Mouse (Mus musculus) MEL (cell line): ENCODE results near the gene Cntnap1. TPM values are rescaled to one million over a fixed set of nuclear protein-coding genes. Genes with fewer than 3 reads are reported as not detected.

ENCODE experiments used
- DNase-seq: peaks from one replicate; pipeline ENCODE4 v3.0.0; 2011; ENCODE audit warnings: low read depth, low spot score
- H3K27ac ChIP-seq: 2 replicates; pipeline ENCODE4 v1.5.1; 2012; ENCODE audit warnings: low read depth, mild to moderate bottlenecking, control low read depth, low read length, moderate library complexity; ENCODE audit not compliant: control insufficient read depth
- H3K27me3 ChIP-seq, 2 experiments: fragments of 150-350 bp in 1 of 2; sonication (generic) in 1 of 2; 2 replicates each; pipeline ENCODE4 v1.6.1; 2012; ENCODE audit warnings: low read length in 2 of 2, mild to moderate bottlenecking in 2 of 2, improper control_type of control experiment in 1 of 2, moderate library complexity in 1 of 2; ENCODE audit not compliant: insufficient read depth in 2 of 2, control insufficient read depth in 1 of 2
- H3K36me3 ChIP-seq, 2 experiments: 2 replicates each; pipeline ENCODE4 v1.6.1; 2012 to 2014; ENCODE audit warnings: low read length in 2 of 2, improper control_type of control experiment in 1 of 2, inconsistent platforms in 1 of 2, mild to moderate bottlenecking in 1 of 2; ENCODE audit not compliant: insufficient read depth in 2 of 2, control insufficient read depth in 1 of 2
- H3K4me1 ChIP-seq, 2 experiments: fragments of 150-350 bp in 1 of 2; sonication (generic) in 1 of 2; 2 replicates each; pipeline ENCODE4 v1.6.1; 2012; ENCODE audit warnings: low read length in 2 of 2, improper control_type of control experiment in 1 of 2, mild to moderate bottlenecking in 1 of 2; ENCODE audit not compliant: insufficient read depth in 2 of 2, control insufficient read depth in 1 of 2
- H3K4me3 ChIP-seq, 2 experiments: fragments of 150-350 bp in 1 of 2; sonication (generic) in 1 of 2; 2 replicates each; pipeline ENCODE4 v1.5.1; 2012; ENCODE audit warnings: low read depth in 2 of 2, low read length in 2 of 2, mild to moderate bottlenecking in 2 of 2, moderate library complexity in 2 of 2, control low read depth in 1 of 2, improper control_type of control experiment in 1 of 2; ENCODE audit not compliant: control insufficient read depth in 1 of 2, insufficient read depth in 1 of 2
- H3K79me2 ChIP-seq: 2 replicates; pipeline ENCODE4 v1.6.1; 2012; ENCODE audit warnings: mild to moderate bottlenecking, low read length, moderate library complexity; ENCODE audit not compliant: control insufficient read depth, poor library complexity, insufficient read depth
- H3K9ac ChIP-seq: 2 replicates; pipeline ENCODE4 v1.6.1; 2012; ENCODE audit warnings: low read depth, mild to moderate bottlenecking, control low read depth, low read length, moderate library complexity; ENCODE audit not compliant: control insufficient read depth, poor library complexity, severe bottlenecking
- H3K9me3 ChIP-seq: fragments of 150-350 bp; sonication (generic); replicated peaks from 2 replicates; pipeline ENCODE4 v1.6.1; 2012; ENCODE audit warnings: mild to moderate bottlenecking, low read length, improper control_type of control experiment, moderate library complexity; ENCODE audit not compliant: insufficient read depth
- CHD1 ChIP-seq: IDR thresholded peaks from 2 replicates; pipeline ENCODE4 v1.6.1; 2012; ENCODE audit warnings: low read depth, mild to moderate bottlenecking, inconsistent platforms, low read length, improper control_type of control experiment
- E2F4 ChIP-seq: IDR thresholded peaks from 2 replicates; pipeline ENCODE4 v1.6.1; 2011; ENCODE audit warnings: low read depth, low read length, improper control_type of control experiment, borderline replicate concordance
- EP300 ChIP-seq, 2 experiments: IDR thresholded peaks; 2 replicates each; pipeline ENCODE4 v1.6.1; 2011; ENCODE audit warnings: improper control_type of control experiment in 2 of 2, low read length in 2 of 2, low read depth in 1 of 2, mild to moderate bottlenecking in 1 of 2
- ETS1 ChIP-seq: IDR thresholded peaks from 2 replicates; pipeline ENCODE4 v1.6.1; 2012; ENCODE audit warnings: low read depth, mild to moderate bottlenecking, inconsistent platforms, low read length, improper control_type of control experiment, moderate library complexity
- GATA1 ChIP-seq: IDR thresholded peaks from 2 replicates; pipeline ENCODE4 v1.6.1; 2011; ENCODE audit warnings: low read depth, low read length, improper control_type of control experiment
- MAZ ChIP-seq: IDR thresholded peaks from 2 replicates; pipeline ENCODE4 v1.6.1; 2012; ENCODE audit warnings: low read depth, mild to moderate bottlenecking, inconsistent platforms, low read length, improper control_type of control experiment
- MXI1 ChIP-seq: IDR thresholded peaks from 2 replicates; pipeline ENCODE4 v1.6.1; 2011; ENCODE audit warnings: mild to moderate bottlenecking, low read depth, low read length, improper control_type of control experiment
- MYC ChIP-seq: IDR thresholded peaks from 2 replicates; pipeline ENCODE4 v1.6.1; 2011; ENCODE audit warnings: low read depth, mild to moderate bottlenecking, low read length, improper control_type of control experiment, moderate library complexity
- NELFE ChIP-seq: IDR thresholded peaks from 2 replicates; pipeline ENCODE4 v1.6.1; 2011; ENCODE audit warnings: low read depth, low read length, improper control_type of control experiment
- POLR2AphosphoS2 ChIP-seq: IDR thresholded peaks from 2 replicates; pipeline ENCODE4 v1.6.1; 2011; ENCODE audit warnings: low read length, improper control_type of control experiment
- RAD21 ChIP-seq: IDR thresholded peaks from 2 replicates; pipeline ENCODE4 v1.6.1; 2011; ENCODE audit warnings: mild to moderate bottlenecking, low read depth, low read length, improper control_type of control experiment
- RCOR1 ChIP-seq: IDR thresholded peaks from 2 replicates; pipeline ENCODE4 v1.6.1; 2012; ENCODE audit warnings: low read depth, mild to moderate bottlenecking, inconsistent platforms, low read length, improper control_type of control experiment
- UBTF ChIP-seq: IDR thresholded peaks from 2 replicates; pipeline ENCODE4 v1.6.1; 2012; ENCODE audit warnings: low read depth, mild to moderate bottlenecking, inconsistent platforms, low read length, improper control_type of control experiment, moderate library complexity, borderline replicate concordance; ENCODE audit not compliant: insufficient read depth
- USF1 ChIP-seq: IDR thresholded peaks from 2 replicates; pipeline ENCODE4 v1.6.1; 2014; ENCODE audit warnings: low read depth, mild to moderate bottlenecking, inconsistent platforms, low read length, improper control_type of control experiment, moderate library complexity
- USF2 ChIP-seq, 2 experiments: IDR thresholded peaks; 2 replicates each; pipeline ENCODE4 v1.6.1; 2011 to 2012; ENCODE audit warnings: improper control_type of control experiment in 2 of 2, low read length in 2 of 2, borderline replicate concordance in 1 of 2, inconsistent platforms in 1 of 2, low read depth in 1 of 2, mild to moderate bottlenecking in 1 of 2; ENCODE audit not compliant: insufficient read depth in 1 of 2
- ZKSCAN1 ChIP-seq: IDR thresholded peaks from 2 replicates; pipeline ENCODE4 v1.6.1; 2012; ENCODE audit warnings: low read depth, mild to moderate bottlenecking, inconsistent platforms, low read length, improper control_type of control experiment, moderate library complexity
- ZNF384 ChIP-seq: IDR thresholded peaks from 2 replicates; pipeline ENCODE4 v1.6.1; 2012; ENCODE audit warnings: low read depth, mild to moderate bottlenecking, inconsistent platforms, low read length, improper control_type of control experiment
- polyA plus RNA-seq, 2 experiments: library from polyadenylated mRNA; stranded (reverse) in 1 of 2; unstranded in 1 of 2; fragments of >175 nt in 1 of 2; fragments of >200 nt in 1 of 2; gene quantifications; 2 replicates each; pipeline versions ENCODE4 v1.2.1 to v1.2.4; 2012; ENCODE audit warnings: low replicate concordance in 2 of 2, low read depth in 1 of 2; ENCODE audit not compliant: insufficient read length in 2 of 2, insufficient read depth in 1 of 2, missing spikeins in 1 of 2
- total RNA-seq: library from RNA; depleted of rRNA; stranded (reverse); fragments of 300-350 nt; gene quantifications from 2 replicates; pipeline ENCODE4 v1.2.3, GENCODE M21; 2012; rRNA removed

Cntnap1 gene
- total and polyA plus RNA-seq, 3 experiments: 0.01 TPM; not detected in 2

DNA sequence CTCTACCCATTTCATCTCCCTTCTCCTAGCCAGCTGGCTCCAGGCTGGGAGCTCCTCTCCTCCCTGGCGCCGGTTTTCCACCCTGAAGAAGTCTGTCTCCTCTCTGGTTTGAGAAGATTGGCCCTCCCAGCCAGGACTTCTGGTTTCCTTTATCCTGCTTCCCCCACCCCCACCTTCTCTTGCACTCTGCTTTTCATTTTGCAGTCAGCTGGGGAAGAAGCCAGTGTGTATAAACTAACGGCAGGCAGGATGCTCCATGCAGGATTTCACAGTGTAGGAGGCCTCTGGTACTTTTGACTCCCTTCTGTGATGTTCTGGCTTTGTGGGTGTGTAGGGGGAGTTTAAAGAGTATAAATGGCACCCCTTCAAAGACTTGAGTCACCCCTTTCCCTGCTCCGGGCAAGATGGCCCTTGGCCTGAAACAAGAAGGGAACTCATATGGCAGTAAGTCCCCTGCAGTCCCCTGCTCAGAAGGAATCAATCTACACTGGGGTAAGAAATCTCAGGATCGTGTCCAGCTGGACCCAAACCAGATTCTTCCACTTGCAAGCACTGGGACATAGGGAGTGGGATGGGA, 67.8 kb downstream of the Cntnap1 start:
- Histone ChIP-seq H3K36me3 (no peaks in the 10 kb centered on the region), H3K79me2 (no peaks in the 10 kb centered on the region), H3K4me3 (no peak overlapping the region), H3K9ac (no peak overlapping the region), H3K4me1 (no peaks in the 10 kb centered on the region; a peak in 1 of 4 replicates), H3K9me3 (no peaks in the 10 kb centered on the region), H3K27ac (no peak overlapping the region), H3K27me3 (peaks cover 0 to 12% of the 10 kb centered on the region in 2 experiments)
- no peak for DNase-seq
- TF ChIP-seq POLR2AphosphoS2 (no peak), CHD1 (no peak), RCOR1 (no peak), USF1 (no peak), ETS1 (no peak), MAZ (no peak), NELFE (no peak), ZNF384 (no peak), EP300 (IDR thresholded peaks at IDR 0.05; ENCODE audit: low read depth in 1 of 2, low read length in 2 of 2) (no peak), UBTF (no peak), RAD21 (no peak), MYC (no peak), USF2 (IDR thresholded peaks at IDR 0.05; ENCODE audit: borderline replicate concordance in 1 of 2, insufficient read depth in 1 of 2, low read depth in 1 of 2, low read length in 2 of 2) (no peak), MXI1 (no peak), ZKSCAN1 (no peak), E2F4 (no peak), GATA1 (no peak)

Other genes with a start within 250 kb of the Cntnap1 start
- 25.7 and 31.1 TPM in 2 replicates for gene Stat3, start 231.0 kb upstream of the Cntnap1 start, total RNA-seq
- gene Stat3, start 231.0 kb upstream of the Cntnap1 start, polyA plus RNA-seq: 100 to 1,000 TPM in 1 of 2 experiments, 10 to 100 TPM in 1; 64.7 to 249 TPM
- gene Cavin1, start 199.6 kb upstream of the Cntnap1 start, total RNA-seq: 2.9 and 3.4 TPM in 2 replicates
- gene Cavin1, start 199.6 kb upstream of the Cntnap1 start, polyA plus RNA-seq: 1 to 10 TPM in 1 of 2 experiments, not detected in 1; 9.0 TPM
- gene Atp6v0a1, start 161.1 kb upstream of the Cntnap1 start, total RNA-seq: 12.8 and 20.8 TPM in 2 replicates
- 10 to 100 TPM in 1 of 2 experiments, not detected in 1; 23.2 TPM for gene Atp6v0a1, start 161.1 kb upstream of the Cntnap1 start, polyA plus RNA-seq
- gene Naglu, start 100.5 kb upstream of the Cntnap1 start, total RNA-seq: 1.1 and 1.5 TPM in 2 replicates
- gene Naglu, start 100.5 kb upstream of the Cntnap1 start, polyA plus RNA-seq: 1 to 10 TPM in 1 of 2 experiments, not detected in 1; 3.1 TPM
- not detected in 2 replicates for gene Hsd17b1, start 92.1 kb upstream of the Cntnap1 start, total RNA-seq
- gene Hsd17b1, start 92.1 kb upstream of the Cntnap1 start, polyA plus RNA-seq: not detected
- gene Coasy, start 88.0 kb upstream of the Cntnap1 start, total RNA-seq: 34.8 and 42.9 TPM in 2 replicates
- 10 to 100 TPM in 1 of 2 experiments, not detected in 1; 44.2 TPM for gene Coasy, start 88.0 kb upstream of the Cntnap1 start, polyA plus RNA-seq
- gene Mlx, start 83.2 kb upstream of the Cntnap1 start, total RNA-seq: 70.8 and 75.9 TPM in 2 replicates
- 10 to 100 TPM in 1 of 2 experiments, not detected in 1; 57.5 TPM for gene Mlx, start 83.2 kb upstream of the Cntnap1 start, polyA plus RNA-seq
- gene Psmc3ip, start 75.1 kb upstream of the Cntnap1 start, total RNA-seq: 9.1 and 14.5 TPM in 2 replicates
- gene Psmc3ip, start 75.1 kb upstream of the Cntnap1 start, polyA plus RNA-seq: 1 to 10 TPM in 1 of 2 experiments, not detected in 1; 8.2 TPM
- 17.0 and 24.6 TPM in 2 replicates for gene Retreg3, start 50.6 kb upstream of the Cntnap1 start, total RNA-seq
- gene Retreg3, start 50.6 kb upstream of the Cntnap1 start, polyA plus RNA-seq: 10 to 100 TPM in 1 of 2 experiments, not detected in 1; 23.4 TPM
- 60.0 and 68.1 TPM in 2 replicates for gene Tubg1, start 50.6 kb upstream of the Cntnap1 start, total RNA-seq
- 100 to 1,000 TPM; 125 to 183 TPM for gene Tubg1, start 50.6 kb upstream of the Cntnap1 start, polyA plus RNA-seq
- gene Tubg2, start 14.6 kb upstream of the Cntnap1 start, total RNA-seq: not detected in 2 replicates
- not detected for gene Tubg2, start 14.6 kb upstream of the Cntnap1 start, polyA plus RNA-seq
- gene Plekhh3, start 828 bp downstream of the Cntnap1 start, total RNA-seq: 0.81 and 1.4 TPM in 2 replicates
- gene Plekhh3, start 828 bp downstream of the Cntnap1 start, polyA plus RNA-seq: 1 to 10 TPM in 1 of 2 experiments, not detected in 1; 1.5 TPM
- not detected in 2 replicates for gene Ccr10, start 4.9 kb downstream of the Cntnap1 start, total RNA-seq
- not detected for gene Ccr10, start 4.9 kb downstream of the Cntnap1 start, polyA plus RNA-seq
- gene Ezh1, start 55.9 kb downstream of the Cntnap1 start, total RNA-seq: 5.0 and 6.3 TPM in 2 replicates
- 1 to 10 TPM in 1 of 2 experiments, not detected in 1; 8.4 TPM for gene Ezh1, start 55.9 kb downstream of the Cntnap1 start, polyA plus RNA-seq
- gene Ramp2, start 75.5 kb downstream of the Cntnap1 start, total RNA-seq: 0.12 TPM in 1 of 2 replicates, not detected in the other
- gene Ramp2, start 75.5 kb downstream of the Cntnap1 start, polyA plus RNA-seq: not detected
- 68.4 and 75.5 TPM in 2 replicates for gene Vps25, start 83.2 kb downstream of the Cntnap1 start, total RNA-seq
- 100 to 1,000 TPM in 1 of 2 experiments, not detected in 1; 107 TPM for gene Vps25, start 83.2 kb downstream of the Cntnap1 start, polyA plus RNA-seq
- gene Wnk4, start 90.0 kb downstream of the Cntnap1 start, total RNA-seq: 0.72 and 0.92 TPM in 2 replicates
- gene Wnk4, start 90.0 kb downstream of the Cntnap1 start, polyA plus RNA-seq: 1 to 10 TPM in 1 of 2 experiments, not detected in 1; 3.4 TPM
- gene Cntd1, start 108.5 kb downstream of the Cntnap1 start, total RNA-seq: 2.4 TPM in 2 replicates
- under 1 TPM in 1 of 2 experiments, not detected in 1; 0.84 TPM for gene Cntd1, start 108.5 kb downstream of the Cntnap1 start, polyA plus RNA-seq
- gene Coa3, start 108.6 kb downstream of the Cntnap1 start, total RNA-seq: 294 and 325 TPM in 2 replicates
- 100 to 1,000 TPM in 1 of 2 experiments, not detected in 1; 120 TPM for gene Coa3, start 108.6 kb downstream of the Cntnap1 start, polyA plus RNA-seq
- 167 and 181 TPM in 2 replicates for gene Becn1, start 131.8 kb downstream of the Cntnap1 start, total RNA-seq
- gene Becn1, start 131.8 kb downstream of the Cntnap1 start, polyA plus RNA-seq: 100 to 1,000 TPM in 1 of 2 experiments, not detected in 1; 122 TPM
- 129 and 139 TPM in 2 replicates for gene Psme3, start 145.7 kb downstream of the Cntnap1 start, total RNA-seq
- gene Psme3, start 145.7 kb downstream of the Cntnap1 start, polyA plus RNA-seq: 100 to 1,000 TPM; 369 to 446 TPM
- 9.1 and 12.1 TPM in 2 replicates for gene Aoc2, start 154.5 kb downstream of the Cntnap1 start, total RNA-seq
- 10 to 100 TPM in 1 of 2 experiments, not detected in 1; 21.1 TPM for gene Aoc2, start 154.5 kb downstream of the Cntnap1 start, polyA plus RNA-seq
- gene Aoc3, start 160.1 kb downstream of the Cntnap1 start, total RNA-seq: 0.62 and 0.69 TPM in 2 replicates
- 1 to 10 TPM in 1 of 2 experiments, not detected in 1; 2.2 TPM for gene Aoc3, start 160.1 kb downstream of the Cntnap1 start, polyA plus RNA-seq
- gene G6pc, start 197.0 kb downstream of the Cntnap1 start, total RNA-seq: not detected in 2 replicates
- gene G6pc, start 197.0 kb downstream of the Cntnap1 start, polyA plus RNA-seq: not detected
- 133 TPM in 2 replicates for gene Aarsd1, start 247.1 kb downstream of the Cntnap1 start, total RNA-seq
- 100 to 1,000 TPM in 1 of 2 experiments, 10 to 100 TPM in 1; 80.5 to 371 TPM for gene Aarsd1, start 247.1 kb downstream of the Cntnap1 start, polyA plus RNA-seq